Mouse (Mus musculus) gastrocnemius, postnatal 10 days (tissue): ENCODE measurements around the gene Itpr2. TPM values are rescaled to one million over a fixed set of nuclear protein-coding genes. Genes with fewer than 3 reads are reported as not detected.

Experiments used
- DNase-seq: peaks from one replicate; pipeline ENCODE4 v3.0.0; 2021; ENCODE audit warnings: mixed read lengths
- total RNA-seq, 2 experiments: library from RNA; stranded (reverse); gene quantifications; 2 replicates each; pipeline ENCODE4 v1.2.3; 2021

Gene Itpr2
- total RNA-seq, 2 experiments from 2014 or later, result 9.9 to 13.5 TPM

DNA sequence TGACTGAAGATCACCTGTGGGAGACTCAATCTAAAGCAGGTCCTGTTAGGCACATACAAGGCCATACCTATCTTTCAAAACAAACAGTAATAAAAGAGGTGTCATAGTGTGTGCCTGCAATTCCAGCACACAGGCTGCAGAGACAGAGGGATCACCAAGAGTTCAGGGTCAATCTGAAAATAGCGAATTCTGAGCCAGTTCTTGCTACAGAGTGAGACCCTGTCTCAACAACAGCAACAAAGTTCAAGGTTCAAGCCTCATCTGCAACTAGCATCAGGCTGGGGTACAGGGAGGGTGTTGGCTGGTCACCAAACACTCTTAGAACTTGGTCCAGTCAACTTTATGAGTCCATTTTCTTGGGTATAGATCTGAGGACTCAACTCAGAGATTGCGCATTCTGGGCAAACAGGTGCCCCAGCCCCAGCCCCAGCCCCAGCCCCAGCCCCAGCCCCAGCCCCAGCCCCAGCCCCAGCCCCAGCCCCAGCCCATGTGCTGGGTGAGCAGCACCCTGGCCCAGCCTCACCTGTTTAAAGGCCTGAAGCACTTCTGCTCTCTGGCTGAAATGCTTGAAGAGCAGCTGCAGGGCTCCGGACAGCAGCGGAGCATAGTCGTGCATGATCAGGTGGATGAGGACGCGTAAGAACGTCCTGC lies 155.4 kb downstream of the Itpr2 start:
- DNase-seq, result no peak

DNA sequence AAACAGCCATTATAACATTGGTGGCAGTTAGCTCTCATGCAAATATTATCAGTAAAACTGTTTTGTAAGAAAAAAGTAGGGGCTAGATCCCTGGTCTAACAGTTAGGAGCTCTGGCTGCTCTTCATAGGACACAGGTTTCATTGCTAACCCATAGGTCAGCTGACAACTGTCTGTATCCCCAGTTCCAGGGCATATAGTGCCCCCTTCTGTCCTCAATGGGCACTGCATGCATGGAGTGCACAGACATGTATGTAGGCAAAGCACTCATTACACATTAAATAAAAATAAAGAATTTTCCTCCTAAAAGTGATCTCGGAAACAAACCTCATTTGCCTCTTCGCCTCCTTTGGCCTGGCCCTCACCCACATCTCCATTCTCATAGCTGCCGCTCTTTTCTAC lies 157.3 kb downstream of the Itpr2 start:
- DNase-seq, result peak; percentile 24

DNA sequence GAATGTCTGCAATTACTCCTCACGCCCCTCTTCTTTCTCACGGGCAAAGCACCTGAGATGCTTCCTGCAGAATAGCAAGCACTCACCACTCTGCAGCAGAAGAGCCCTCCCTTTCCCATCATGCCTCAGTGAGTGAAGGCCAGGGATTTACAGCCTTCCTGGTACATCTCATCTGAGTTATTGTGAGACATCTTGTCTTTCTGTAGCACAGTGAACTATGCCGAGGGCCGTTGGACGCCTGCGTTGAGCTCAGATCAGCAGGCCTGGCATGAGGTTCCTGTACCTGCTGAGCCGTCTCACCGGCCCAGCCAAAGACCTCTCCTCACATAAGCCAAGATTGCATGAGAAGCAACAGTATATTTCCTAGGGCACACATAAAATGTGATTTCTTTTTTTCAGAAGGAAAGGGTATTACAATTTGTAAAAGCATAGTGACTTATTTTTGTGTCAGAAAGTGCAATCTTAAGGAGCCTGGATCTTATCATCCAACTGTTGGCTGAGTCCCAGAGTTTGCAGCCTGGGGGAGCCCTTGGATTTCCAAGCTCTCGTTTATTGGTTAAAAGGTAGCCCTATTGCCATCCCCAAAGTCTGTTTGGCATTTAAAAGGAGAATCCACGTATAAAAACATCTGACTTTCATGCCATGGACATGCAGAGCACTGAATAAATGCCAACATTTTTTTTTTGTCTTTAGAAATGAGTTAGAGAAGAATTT lies 158.2 kb downstream of the Itpr2 start:
- DNase-seq, result no peak

DNA sequence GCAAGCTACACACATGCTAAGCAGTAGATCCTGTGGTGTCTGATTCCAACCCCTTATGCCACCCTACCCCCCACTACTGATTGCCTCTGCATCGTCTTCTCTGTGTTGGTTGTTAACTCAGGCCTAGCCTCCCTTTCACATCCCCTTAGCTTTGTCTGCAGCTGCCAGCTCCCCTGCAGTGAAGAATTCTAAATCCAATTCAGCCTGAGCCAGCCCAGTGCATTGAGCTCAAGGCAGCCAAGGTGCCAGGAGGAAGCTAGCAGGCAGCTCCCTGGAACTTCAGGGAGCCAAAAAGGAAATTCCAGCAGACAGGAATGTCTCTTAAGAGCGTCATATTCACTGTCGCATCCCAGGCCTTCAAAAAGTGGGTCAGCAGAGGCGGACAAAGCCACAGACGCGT lies 159.0 kb downstream of the Itpr2 start:
- no peak for DNase-seq

DNA sequence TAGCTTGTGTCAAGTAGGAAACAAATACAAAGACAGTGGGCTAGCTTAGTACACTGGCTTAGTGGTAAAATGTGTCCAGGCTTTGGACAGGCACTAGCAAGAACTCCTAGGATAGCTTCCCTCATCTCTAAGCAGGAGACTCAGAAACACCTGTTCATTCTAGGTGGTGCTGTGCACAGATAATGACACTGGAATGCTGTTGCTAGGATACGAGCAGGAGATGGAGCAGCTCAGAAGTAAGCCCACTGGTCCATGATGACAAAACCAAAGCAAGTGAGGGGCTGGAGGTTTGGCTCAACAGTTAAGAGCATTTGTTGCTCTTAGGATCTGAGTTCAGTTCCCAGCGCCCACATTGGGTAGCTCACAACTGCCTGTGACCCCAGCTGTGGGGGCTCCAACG lies 160.1 kb downstream of the Itpr2 start:
- no peak for DNase-seq

DNA sequence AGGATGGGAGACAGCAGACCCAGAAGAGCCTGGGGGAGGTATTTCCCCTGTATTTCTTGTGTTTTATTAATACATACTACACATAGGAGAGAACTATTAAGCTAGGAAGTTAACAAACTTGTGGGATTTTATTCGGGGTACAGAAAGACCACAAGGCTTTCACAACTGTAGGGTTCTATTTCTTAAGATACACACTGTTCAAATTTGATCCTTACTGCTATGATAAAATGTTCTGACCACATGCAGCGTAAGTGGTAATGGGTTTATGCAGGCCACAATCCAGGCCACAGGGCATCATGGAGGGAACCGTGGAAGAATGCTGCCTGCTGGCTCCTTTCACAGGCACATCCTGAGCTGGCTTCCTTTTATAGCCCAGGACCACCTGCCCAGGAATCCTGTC lies 160.6 kb downstream of the Itpr2 start:
- DNase-seq, result no peak

DNA sequence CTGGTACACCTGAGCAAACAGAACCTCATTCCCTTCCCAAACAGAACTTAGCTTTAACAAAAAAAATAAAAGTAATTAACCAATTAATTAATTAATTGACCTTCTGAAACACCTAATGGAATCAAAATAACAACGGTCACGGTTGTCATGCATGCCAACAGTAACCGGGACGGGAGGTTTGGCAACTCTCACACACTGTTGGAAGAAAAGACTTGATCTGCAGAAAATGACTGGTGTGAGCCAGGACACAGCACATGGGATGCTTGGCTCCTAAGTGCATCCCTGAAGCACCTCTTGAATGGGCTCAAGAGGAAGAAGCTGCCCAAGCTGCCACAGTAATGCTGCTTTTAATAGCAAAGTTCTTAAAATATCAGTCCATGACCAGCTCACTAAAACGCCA lies 161.1 kb downstream of the Itpr2 start:
- no peak for DNase-seq

DNA sequence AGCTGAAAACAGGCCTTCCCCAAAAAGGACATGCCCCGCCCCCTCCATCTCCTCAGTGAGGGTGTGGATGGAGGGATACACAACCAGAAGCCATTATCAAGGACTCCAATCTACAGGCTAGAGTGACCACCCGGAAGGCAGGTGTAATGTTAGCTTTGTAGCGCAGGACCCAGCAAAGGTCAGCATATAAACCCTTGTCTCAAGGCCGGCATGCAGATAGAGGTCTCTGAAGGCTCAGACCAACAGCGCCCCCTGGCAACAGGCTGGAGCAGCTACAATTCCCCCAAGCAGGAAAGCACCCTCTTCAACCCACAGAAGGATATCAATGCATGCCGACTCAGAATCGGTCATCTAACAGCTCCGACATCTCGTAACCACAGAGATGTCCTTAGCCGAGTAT lies 162.2 kb downstream of the Itpr2 start:
- DNase-seq, result peak; percentile 74

DNA sequence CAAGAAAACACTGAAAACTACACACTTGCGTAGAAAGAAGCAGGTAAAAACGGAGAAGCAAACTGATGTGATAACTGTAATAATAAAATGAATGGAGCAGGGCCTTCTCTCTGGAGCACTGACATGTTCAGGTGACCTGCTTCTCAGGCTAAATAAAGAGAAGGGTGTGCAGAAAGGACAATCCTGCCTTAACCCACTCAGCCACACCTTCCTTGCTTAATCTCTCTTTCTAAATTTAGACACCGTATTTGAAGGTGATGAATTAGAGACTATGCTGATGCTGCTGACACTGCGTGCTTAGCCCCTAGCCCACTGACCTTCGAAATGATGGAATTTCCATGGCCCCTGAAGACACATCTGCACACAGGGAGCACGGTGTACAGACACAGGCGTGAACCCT lies 164.8 kb downstream of the Itpr2 start:
- DNase-seq, result no peak

DNA sequence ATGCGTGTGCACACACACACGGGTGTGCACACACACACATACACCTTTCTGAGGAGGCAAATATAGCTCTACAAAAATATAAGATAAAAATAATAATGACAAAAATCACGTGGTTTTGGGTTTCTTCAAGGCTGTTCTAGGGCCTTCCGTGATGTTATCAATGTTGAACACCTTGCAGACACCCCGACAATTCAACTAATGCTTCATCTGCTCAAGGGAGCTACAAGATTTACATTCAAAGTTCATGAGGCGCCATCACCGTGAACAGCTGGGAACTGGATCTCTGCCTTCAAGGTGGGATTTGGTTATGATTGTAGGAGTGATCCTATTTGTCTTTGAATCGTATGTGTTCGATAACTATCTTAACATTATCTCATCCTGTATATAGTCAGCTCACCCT lies 166.8 kb downstream of the Itpr2 start:
- no peak for DNase-seq

DNA sequence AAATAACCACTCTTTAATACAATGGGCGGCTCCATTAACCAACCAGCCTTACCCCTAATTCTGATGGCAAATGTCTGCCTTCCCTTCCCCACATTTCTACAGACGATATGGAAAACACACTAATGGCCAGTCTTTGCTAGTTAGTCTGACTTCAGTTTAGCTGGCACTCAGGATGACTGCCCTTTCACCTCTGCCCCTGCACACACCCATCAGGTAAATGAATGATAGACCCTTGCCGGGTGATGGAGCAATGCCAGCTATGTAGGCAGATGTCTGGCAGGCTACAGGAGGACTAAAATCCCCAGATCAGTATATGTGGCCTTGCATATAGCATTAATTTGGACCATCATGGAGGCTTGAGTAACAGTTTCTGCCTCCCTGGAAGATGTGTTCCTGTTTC lies 168.5 kb downstream of the Itpr2 start:
- no peak for DNase-seq

DNA sequence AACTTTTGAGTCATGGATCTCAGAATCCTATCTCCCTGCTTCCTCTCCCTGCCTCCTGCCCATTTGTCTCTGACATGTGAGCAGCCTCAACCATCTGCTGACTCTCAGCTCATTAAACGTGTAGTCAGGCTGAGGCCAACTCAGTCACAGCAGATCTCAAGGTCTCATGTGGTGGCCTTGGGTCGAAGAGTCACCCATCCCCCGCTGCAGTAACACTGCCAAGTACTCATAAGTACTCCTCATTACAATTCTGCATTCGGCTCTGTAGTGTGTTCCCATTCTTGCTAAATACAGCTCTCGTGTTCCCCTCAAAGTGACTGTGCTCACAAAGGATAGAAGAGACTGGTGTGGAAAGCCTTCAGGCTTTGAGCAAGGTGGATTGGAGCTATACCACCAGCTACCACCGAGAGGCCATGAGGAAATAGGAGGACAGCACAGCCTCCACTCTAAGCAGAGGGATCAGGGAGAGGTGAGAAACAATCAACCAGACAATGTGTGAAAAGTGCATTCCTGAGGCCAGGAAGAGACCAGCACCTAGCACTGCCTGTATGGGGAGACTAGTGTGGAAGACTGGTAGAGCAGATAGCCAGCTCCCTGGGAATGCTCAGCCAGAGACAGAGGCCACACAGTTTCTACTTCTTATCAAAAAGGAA lies 170.9 kb downstream of the Itpr2 start:
- no peak for DNase-seq

DNA sequence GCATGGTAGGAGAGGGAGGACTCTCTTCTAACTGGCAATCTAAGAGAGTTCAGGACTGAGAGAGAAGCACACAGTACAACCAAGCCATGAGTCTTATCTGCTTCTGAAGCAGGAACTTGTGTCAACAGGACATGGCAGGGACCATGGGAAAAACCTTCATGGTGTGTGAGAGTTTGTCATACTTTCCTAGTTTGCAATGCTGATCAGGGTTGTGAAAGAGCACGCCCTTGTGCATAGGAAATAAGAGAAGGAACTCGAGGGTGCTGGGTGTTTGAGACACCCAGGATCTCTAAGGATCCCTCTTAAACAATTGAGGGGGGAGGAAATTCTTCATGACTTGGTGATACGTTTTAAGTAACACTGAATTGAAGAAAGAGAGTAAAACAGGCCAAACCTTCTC lies 172.9 kb downstream of the Itpr2 start:
- no peak for DNase-seq

DNA sequence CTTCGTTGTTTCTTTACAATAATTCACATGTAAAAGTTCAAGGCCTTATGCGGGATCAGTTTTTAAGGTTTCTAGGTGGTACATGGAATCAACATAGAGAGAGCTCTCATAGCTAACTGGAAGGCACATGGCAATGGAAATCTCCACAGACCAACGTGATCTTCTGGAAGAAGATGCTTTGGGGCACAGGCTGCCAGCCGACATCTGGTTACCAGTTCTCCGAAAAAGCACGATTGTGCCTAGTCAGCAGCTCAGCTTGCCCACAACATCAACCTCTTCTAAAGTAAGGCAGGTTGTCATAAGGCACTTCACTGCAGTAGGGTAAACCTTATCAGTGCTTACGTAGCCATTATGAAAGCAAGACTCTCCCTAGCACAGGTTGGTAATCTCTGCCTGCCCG lies 175.4 kb downstream of the Itpr2 start:
- DNase-seq, result no peak

DNA sequence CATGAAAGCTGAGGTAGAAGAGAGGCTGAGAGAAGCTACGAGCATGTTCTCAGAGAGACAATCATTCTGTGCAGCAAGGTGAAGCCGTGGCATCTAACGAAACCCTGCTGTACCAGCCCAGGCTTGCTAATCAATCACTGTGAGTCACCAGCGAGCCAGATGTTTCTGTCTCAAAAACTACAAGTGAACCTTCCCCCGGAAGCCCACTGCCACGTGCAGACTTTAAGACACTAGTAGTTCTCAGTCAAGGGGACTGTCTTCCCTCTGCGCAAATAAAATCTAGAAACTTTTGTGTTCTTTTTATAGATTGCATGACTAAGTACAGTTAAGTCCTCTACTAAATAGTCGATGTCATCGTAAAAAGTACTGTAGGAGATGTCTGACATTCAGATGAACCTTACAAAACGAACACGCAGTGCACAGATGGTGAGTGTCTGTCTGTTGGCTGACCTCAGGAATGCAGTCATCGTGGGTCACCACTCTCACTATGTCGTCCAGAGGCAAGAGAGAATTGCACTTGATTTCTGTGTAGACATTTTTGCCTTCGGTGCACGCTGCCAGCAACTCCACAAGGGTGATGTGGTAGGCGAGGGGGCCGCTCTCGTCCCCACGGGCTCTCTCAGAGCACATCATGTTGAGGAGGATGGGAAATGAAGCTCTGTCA lies 177.3 kb downstream of the Itpr2 start:
- DNase-seq, result no peak

DNA sequence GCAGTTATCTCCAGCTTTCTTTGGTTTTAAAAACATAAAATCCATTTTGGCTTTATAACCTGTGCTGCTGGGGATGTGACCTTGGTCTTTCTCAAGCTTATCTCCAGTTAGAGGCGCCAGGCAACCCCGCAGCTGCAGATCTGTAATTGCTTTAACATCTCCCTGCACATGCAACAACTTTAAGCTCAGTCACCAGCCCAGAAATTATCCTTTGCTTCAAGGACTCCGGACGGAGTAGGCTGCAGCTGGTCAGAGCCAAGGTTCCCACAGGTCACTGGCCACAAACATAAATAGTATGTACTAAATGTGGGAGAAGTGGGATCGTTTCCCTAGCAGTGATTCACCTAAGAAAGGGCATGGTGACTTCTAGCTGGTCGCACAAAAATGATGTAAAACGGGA lies 179.5 kb downstream of the Itpr2 start:
- no peak for DNase-seq

DNA sequence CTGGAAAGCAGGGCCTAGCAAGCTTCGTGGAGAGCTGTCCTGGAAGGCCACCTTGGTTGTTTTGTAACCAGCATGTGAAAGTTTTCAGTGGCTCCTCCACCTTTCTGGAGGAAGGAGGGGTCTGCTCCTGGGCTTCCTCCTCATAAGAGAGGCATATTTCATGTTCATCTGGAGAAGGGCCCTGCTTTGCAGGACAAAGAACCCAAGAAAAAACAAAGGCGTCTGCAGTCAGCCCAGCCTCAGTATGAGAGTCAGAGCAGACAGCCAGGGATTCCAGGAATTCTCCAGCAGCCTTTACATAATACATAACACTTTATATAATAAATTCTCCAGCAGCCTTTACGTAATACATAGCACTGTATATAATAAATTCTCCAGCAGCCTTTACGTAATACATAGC lies 180.1 kb downstream of the Itpr2 start:
- no peak for DNase-seq

DNA sequence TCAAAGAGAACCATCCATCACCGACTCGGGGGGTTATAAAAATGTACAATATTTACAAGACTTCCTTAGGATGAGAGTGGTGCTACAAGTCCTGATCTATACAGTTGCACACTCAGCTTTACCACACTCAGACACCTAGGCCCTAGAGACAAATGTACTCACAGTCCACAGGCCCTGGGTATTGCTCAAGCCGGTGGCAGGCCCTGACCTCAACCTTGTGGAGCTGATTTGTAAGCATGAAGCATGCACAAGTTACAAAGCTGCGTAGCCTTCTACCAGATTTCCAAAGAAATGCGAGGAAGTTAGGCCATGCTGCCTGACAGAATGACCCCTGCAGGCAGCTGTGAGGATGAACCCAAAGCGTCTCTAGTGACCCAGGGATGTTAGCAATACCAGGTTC lies 185.6 kb downstream of the Itpr2 start:
- no peak for DNase-seq

DNA sequence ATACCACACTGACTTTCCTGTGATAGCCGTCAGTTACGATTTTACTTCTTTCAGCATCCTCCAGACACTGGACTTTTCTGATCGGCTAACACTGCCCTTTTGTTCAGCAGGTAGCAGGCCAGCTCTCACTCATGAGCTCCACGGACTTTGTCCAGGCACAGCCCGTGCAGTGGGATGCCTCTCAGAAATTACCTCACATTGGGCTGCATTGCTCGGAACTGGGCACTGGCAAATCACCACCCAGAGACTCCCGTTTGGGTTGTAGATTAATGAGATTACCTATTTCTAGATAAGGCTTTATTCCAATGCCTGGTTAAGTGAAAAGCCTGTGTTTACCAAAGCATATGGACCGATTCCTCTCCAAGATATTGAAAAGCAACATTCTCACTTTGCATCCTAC lies 186.9 kb downstream of the Itpr2 start:
- no peak for DNase-seq

DNA sequence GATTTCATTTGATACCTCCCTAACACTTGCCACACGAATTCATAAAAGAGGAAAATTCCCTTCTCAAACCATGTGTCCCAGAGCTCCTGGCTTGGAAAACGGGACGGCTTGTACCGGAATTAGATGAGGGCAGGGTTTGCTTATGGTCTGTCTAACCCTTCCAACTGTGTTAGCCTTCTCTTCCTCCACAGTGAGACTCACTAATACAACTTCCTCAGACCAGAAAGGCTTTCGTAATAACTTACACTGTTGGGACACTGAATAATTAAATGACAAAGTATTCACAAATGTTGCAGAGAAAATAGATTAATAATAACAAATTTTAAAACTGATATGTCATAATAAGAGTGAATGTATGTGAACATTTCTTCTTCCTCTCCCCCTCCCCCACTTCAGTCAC lies 187.7 kb downstream of the Itpr2 start:
- DNase-seq, result no peak

DNA sequence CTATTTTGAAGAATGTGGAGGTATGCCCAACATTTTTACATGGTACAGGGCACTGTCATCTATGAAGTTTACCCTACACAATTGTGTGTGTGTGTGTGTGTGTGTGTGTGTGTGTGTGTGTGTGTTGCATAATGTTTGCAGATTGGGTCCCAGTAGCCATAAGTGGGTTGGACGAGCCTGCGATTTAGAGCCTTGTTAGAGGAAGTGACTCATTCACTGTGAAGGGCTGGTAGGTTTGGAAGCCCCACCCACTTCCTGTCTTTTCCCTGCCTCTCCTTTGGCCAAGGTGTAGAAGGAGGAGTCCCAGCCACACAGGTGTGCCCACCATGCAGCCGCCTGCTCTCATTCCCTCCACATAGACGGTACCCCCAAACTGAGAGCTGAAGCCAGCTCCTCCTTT lies 188.6 kb downstream of the Itpr2 start:
- no peak for DNase-seq

DNA sequence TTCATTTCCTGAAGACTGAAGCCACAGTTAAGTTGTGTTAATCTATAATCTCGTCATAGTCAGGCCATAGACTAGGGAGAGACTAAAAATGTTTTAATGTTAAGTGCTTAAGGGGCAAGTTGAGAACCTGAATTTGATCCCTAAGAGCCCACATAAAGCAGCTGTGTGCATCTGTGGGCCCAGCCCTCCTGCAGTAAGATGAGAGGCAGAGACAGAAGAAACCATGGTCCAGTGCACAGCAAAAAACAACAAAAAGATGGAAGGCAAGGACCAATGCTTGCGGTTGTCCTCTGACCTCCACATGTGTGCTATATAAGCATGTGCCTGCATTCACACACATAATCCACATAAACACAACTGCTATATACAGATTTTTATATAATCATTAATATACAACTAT lies 191.8 kb downstream of the Itpr2 start:
- no peak for DNase-seq

DNA sequence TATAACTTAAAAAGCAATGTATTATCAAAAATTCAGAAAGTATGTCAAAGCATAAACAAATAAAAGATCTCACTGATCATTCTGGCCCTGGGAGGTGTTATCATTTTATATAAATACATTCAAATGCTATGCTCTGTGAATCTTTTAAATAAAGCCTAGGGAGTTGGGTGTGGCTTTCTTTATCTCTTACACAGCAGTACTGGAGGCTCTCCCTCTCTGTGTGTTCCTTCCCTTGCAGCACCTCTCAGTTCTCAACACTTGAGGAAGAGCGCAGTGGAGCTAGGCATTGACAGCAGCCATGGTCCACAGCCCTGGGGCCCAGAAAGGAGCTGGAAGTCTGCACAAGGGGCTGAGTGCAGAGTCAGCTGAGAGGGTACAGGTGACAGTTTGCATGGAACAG lies 192.7 kb downstream of the Itpr2 start:
- DNase-seq, result no peak
